Mouse (Mus musculus): Measurements from ENCODE around the gene Gm28079. TPM values are rescaled to one million over a fixed set of nuclear protein-coding genes. Genes with fewer than 3 reads are reported as not detected.

Gm28079 gene
- not detected for polyA plus RNA-seq (2012; fragmentation: generic; extraction: Trizol)

GRCm38 (mm10) chrY:70014799-70015198 lies at the start of gene Gm28079:
Gm28079 (minus strand) TSS chrY:70014899.

Data from C3H10T1/2 (cell line).